Mouse (Mus musculus): ENCODE results near the gene Rimkla. TPM values are rescaled to one million over a fixed set of nuclear protein-coding genes. Genes with fewer than 3 reads are reported as not detected.
A peak's percentile ranks its signal among the peaks of the same experiment; 100 is the strongest.

Gene Rimkla
- polyA plus RNA-seq, 1 experiment from 2014 or later: 0.35 TPM

DNA sequence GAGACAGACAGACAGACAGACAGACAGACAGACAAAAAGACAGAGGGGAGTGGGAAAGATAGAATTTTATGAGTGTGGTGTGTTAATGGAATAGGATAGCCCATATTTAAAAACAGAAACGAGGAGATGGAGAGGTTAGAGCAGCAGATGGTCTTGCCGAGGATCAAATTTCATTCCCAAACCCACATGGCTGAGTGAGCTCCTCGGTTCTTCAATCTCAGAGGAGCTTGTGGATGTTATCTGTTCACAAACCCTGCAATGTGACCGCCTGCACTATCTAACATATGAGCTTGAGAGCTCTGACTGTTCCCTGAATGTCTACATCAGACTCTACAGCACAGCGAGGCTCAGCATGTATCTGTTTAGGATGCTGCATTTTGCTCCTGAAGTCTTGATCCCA lies 19.3 kb downstream of the Rimkla start:
- no peak overlapping the region for H3K4me3 ChIP-seq (ENCODE audit: low read depth, low read length)
- no peaks in the 10 kb centered on the region for H3K4me1 ChIP-seq (replicated peaks; ENCODE audit: control insufficient read depth, insufficient read depth, low read length)
- no peak overlapping the region for H3K9ac ChIP-seq (ENCODE audit: low read depth, low read length)
- no peaks in the 10 kb centered on the region for H3K36me3 ChIP-seq (ENCODE audit: control insufficient read depth, insufficient read depth)
- H3K4me2 ChIP-seq (replicated peaks; ENCODE audit: low read depth): no peak overlapping the region
- no peak for TF ChIP-seq CTCF (IDR thresholded peaks at IDR 0.05; ENCODE audit: low read depth)
- H3K27me3 ChIP-seq (replicated peaks; ENCODE audit: control insufficient read depth, insufficient read depth, low read length): no peaks in the 10 kb centered on the region
- 36% methylated on average over 5 of the region's 5 CpGs for WGBS
- H3K27ac ChIP-seq (ENCODE audit: low read depth, low read length): no peak overlapping the region
- ATAC-seq: no peak
- no peaks in the 10 kb centered on the region for H3K9me3 ChIP-seq (ENCODE audit: control insufficient read depth)

- Histone ChIP-seq H3K27me3 (replicated peaks; ENCODE audit: control insufficient read depth, insufficient read depth, low read length) (no peaks in the 10 kb centered on the region), H3K4me3 (ENCODE audit: low read depth, low read length) (no peak overlapping the region), H3K4me2 (replicated peaks; ENCODE audit: low read depth) (no peak overlapping the region), H3K36me3 (ENCODE audit: control insufficient read depth, insufficient read depth) (no peaks in the 10 kb centered on the region), H3K4me1 (replicated peaks; ENCODE audit: control insufficient read depth, insufficient read depth, low read length) (no peaks in the 10 kb centered on the region), H3K27ac (ENCODE audit: low read depth, low read length) (no peak overlapping the region), H3K9ac (ENCODE audit: low read depth, low read length) (no peak overlapping the region), H3K9me3 (ENCODE audit: control insufficient read depth) (no peaks in the 10 kb centered on the region)
- TF ChIP-seq CTCF (IDR thresholded peaks at IDR 0.05; ENCODE audit: low read depth): no peak
- WGBS: 47% methylated on average over 9 of the region's 9 CpGs
- ATAC-seq: no peak
These were observed 19.9 kb downstream of the Rimkla start for GRCm38 (mm10) chr4:119472545-119472944.

DNA sequence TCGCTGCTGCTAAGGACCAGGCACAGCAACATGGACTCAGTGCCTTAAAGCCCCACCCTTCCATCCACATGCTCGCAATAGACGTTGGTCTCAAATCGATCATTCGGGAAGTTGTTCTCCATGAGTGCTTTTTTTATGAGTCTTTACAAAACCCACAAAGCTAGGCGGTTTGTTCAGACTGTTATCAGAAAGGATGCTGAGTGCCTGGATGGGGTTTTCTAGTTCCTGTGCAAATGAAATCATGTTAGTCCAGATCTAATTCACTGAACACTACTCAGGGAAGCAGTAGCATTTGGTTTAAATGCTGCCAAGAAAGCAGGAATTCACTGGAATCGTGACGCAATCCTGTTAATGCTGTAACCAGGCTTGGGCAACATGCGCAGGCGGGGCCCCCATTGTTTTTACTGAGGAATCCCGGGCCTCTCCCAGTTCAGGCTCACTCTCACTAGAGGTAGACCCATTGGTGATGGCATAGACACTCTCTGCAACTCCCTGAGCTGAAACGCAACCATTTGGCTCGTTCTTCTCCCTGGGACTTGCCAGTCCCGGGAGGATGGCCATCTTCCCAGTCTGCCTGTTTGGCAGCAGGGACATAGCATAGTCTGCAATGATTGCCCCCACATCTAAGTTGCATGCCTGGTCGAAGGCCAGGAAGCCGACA lies 24.6 kb downstream of the Rimkla start:
- H3K36me3 ChIP-seq (ENCODE audit: control insufficient read depth, insufficient read depth): no peaks in the 10 kb centered on the region
- H3K4me2 ChIP-seq (replicated peaks; ENCODE audit: low read depth): no peak overlapping the region
- H3K27ac ChIP-seq (ENCODE audit: low read depth, low read length): no peak overlapping the region
- H3K4me1 ChIP-seq (replicated peaks; ENCODE audit: control insufficient read depth, insufficient read depth, low read length): no peaks in the 10 kb centered on the region; the same call in 1 of the 2 replicates
- no peak overlapping the region for H3K9ac ChIP-seq (ENCODE audit: low read depth, low read length)
- H3K4me3 ChIP-seq (ENCODE audit: low read depth, low read length): no peak overlapping the region
- no peaks in the 10 kb centered on the region for H3K9me3 ChIP-seq (ENCODE audit: control insufficient read depth)
- no peak for ATAC-seq
- no peaks in the 10 kb centered on the region for H3K27me3 ChIP-seq (replicated peaks; ENCODE audit: control insufficient read depth, insufficient read depth, low read length)
- no peak for TF ChIP-seq CTCF (IDR thresholded peaks at IDR 0.05; ENCODE audit: low read depth)
- 75% methylated on average over 16 of the region's 16 CpGs for WGBS

DNA sequence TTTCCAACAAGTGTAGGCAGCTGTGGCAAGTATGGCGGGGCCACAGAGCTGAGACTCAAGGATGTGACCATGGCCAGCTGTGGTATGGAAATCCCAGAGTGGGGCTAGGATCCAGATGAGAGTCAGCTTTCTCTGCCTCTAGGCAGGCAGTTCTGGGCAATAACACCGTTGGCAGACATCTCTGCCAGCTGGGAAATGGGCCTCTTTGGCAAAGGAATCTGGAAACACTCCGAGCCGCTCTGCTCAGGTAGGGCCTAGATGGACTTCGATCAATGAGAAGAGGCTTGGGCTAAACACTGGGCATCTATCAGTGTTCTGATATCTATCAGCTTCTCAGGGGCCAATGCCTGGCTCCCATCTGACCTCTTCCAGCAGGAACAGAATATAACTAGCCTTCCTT lies 26.6 kb downstream of the Rimkla start:
- no peak for ATAC-seq
- 82% methylated on average over 5 of the region's 5 CpGs for WGBS
- TF ChIP-seq CTCF (IDR thresholded peaks at IDR 0.05; ENCODE audit: low read depth): no peak

GRCm38 (mm10) chr4:119463756-119464419 lies 28.5 kb downstream of the Rimkla start:
- Histone ChIP-seq H3K27ac (ENCODE audit: low read depth, low read length) (no peak overlapping the region), H3K4me3 (ENCODE audit: low read depth, low read length) (no peak overlapping the region), H3K27me3 (replicated peaks; ENCODE audit: control insufficient read depth, insufficient read depth, low read length) (no peaks in the 10 kb centered on the region), H3K4me1 (replicated peaks; ENCODE audit: control insufficient read depth, insufficient read depth, low read length) (no peaks in the 10 kb centered on the region; the same call in 1 of the 2 replicates), H3K36me3 (ENCODE audit: control insufficient read depth, insufficient read depth) (no peaks in the 10 kb centered on the region), H3K9me3 (ENCODE audit: control insufficient read depth) (no peaks in the 10 kb centered on the region), H3K4me2 (replicated peaks; ENCODE audit: low read depth) (no peak overlapping the region), H3K9ac (ENCODE audit: low read depth, low read length) (no peak overlapping the region)
- TF ChIP-seq CTCF (IDR thresholded peaks at IDR 0.05; ENCODE audit: low read depth): no peak
- no peak for ATAC-seq
- 70% methylated on average over 13 of the region's 13 CpGs for WGBS

More for the DNA sequence above, 26.6 kb downstream of the Rimkla start:
- Histone ChIP-seq H3K27ac (ENCODE audit: low read depth, low read length) (no peak overlapping the region), H3K9me3 (ENCODE audit: control insufficient read depth) (no peaks in the 10 kb centered on the region), H3K9ac (ENCODE audit: low read depth, low read length) (no peak overlapping the region), H3K4me1 (replicated peaks; ENCODE audit: control insufficient read depth, insufficient read depth, low read length) (no peaks in the 10 kb centered on the region; the same call in 1 of the 2 replicates), H3K4me2 (replicated peaks; ENCODE audit: low read depth) (no peak overlapping the region), H3K4me3 (ENCODE audit: low read depth, low read length) (no peak overlapping the region), H3K36me3 (ENCODE audit: control insufficient read depth, insufficient read depth) (no peaks in the 10 kb centered on the region), H3K27me3 (replicated peaks; ENCODE audit: control insufficient read depth, insufficient read depth, low read length) (no peaks in the 10 kb centered on the region)

GRCm38 (mm10) chr4:119462858-119463755 lies 29.3 kb downstream of the Rimkla start:
- Histone ChIP-seq H3K9ac (ENCODE audit: low read depth, low read length) (no peak overlapping the region), H3K27me3 (replicated peaks; ENCODE audit: control insufficient read depth, insufficient read depth, low read length) (no peaks in the 10 kb centered on the region), H3K36me3 (ENCODE audit: control insufficient read depth, insufficient read depth) (no peaks in the 10 kb centered on the region), H3K4me3 (ENCODE audit: low read depth, low read length) (no peak overlapping the region), H3K4me1 (replicated peaks; ENCODE audit: control insufficient read depth, insufficient read depth, low read length) (no peaks in the 10 kb centered on the region; the same call in 1 of the 2 replicates), H3K27ac (ENCODE audit: low read depth, low read length) (no peak overlapping the region), H3K4me2 (replicated peaks; ENCODE audit: low read depth) (no peak overlapping the region), H3K9me3 (ENCODE audit: control insufficient read depth) (no peaks in the 10 kb centered on the region)
- peak; percentile 81 for ATAC-seq
- WGBS: 35% methylated on average over 11 of the region's 11 CpGs
- 0 out of 2 replicates have a peak, but pooled peaks have one; percentile 20 for TF ChIP-seq CTCF (IDR thresholded peaks at IDR 0.05; ENCODE audit: low read depth)

All from intestine, postnatal 0 days (tissue).